Mouse (Mus musculus) embryonic facial prominence, embryonic 10.5 days (tissue): ENCODE data around the gene Arid1b. TPM values are rescaled to one million over a fixed set of nuclear protein-coding genes. Genes with fewer than 3 reads are reported as not detected.

Experiments used
- DNase-seq: peaks from one replicate; pipeline ENCODE4 v3.0.0-alpha.2; 2017; ENCODE audit warnings: low spot score
- H3K27ac ChIP-seq: fragments of 300-500 bp; sonication (generic); replicated peaks from 2 replicates; pipeline ENCODE4 v1.5.1; 2016; ENCODE audit warnings: mild to moderate bottlenecking
- H3K27me3 ChIP-seq: fragments of 300-500 bp; sonication (generic); replicated peaks from 2 replicates; pipeline ENCODE4 v1.6.1; 2016; ENCODE audit warnings: low read depth, mild to moderate bottlenecking; ENCODE audit not compliant: poor library complexity, severe bottlenecking
- H3K36me3 ChIP-seq: fragments of 300-500 bp; sonication (generic); replicated peaks from 2 replicates; pipeline ENCODE4 v1.6.1; 2016; ENCODE audit warnings: mild to moderate bottlenecking, moderate library complexity
- H3K4me1 ChIP-seq: fragments of 300-500 bp; sonication (generic); 2 replicates; pipeline ENCODE4 v1.6.1; 2016
- H3K4me3 ChIP-seq: fragments of 300-500 bp; sonication (generic); 2 replicates; pipeline ENCODE4 v1.5.1; 2016; ENCODE audit warnings: mild to moderate bottlenecking, moderate library complexity
- H3K9me3 ChIP-seq: fragments of 300-500 bp; sonication (generic); 2 replicates; pipeline ENCODE4 v1.6.1; 2016; ENCODE audit warnings: mild to moderate bottlenecking
- WGBS: fragments of 180-500 bp; shearing (Covaris S2); methylation state at CpG from one replicate; pipeline ENCODE4 v1.1.7; 2016; 5-methylcytosine and 5-hydroxymethylcytosine counted together
- polyA plus RNA-seq: library from polyadenylated mRNA; unstranded; fragments of >200 nt; fragmentation: Nextera tagmentation; extraction: Ambion mirVana; gene quantifications from 2 replicates; pipeline ENCODE4 v1.2.1, GENCODE M21; 2016

Arid1b gene
- polyA plus RNA-seq, 1 experiment from 2014 or later = 12.4 TPM

DNA sequence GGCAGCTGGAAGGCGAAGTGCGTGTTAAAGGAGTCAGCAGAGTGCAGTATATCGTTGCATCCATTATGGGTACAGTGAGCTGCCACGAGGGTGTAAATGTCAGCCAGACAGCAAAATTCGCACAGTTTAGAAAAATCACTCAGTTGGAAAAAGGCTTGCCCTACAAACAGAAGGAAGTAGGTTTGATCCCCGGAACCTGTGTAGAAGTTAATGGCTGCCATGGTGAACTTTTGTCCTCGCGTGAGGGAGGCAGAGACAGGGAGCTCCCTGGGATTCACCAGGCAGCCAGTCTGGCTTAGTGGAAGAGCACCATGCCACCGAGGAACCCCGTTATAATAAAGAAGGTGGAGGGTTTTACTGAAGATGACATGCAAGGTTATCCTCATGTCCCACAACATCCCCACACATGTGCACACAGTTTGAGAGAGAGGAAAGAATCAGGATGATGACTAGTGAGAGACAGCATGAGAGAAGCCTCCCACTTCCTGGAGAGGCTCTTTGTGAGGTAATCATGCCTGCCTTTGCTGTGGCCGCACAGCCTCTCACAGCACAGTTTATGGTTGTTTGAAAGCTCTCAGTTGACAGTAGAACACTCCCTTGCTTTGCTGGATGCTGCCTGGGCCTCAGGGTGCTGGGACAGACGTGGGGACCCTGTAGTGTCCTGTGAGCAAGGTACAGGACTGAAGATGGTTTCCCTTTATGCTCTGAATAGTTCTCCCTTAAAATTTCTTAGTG, 15.6 kb downstream of the Arid1b start:
- Histone ChIP-seq H3K4me1 (peaks cover 89% of the 10 kb centered on the region), H3K27ac (no peak overlapping the region), H3K9me3 (no peaks in the 10 kb centered on the region; the same call in 1 of the 2 replicates), H3K4me3 (no peak overlapping the region), H3K27me3 (no peaks in the 10 kb centered on the region), H3K36me3 (peaks cover 7% of the 10 kb centered on the region; the same call in 1 of the 2 replicates)
- WGBS = 82% methylated on average over 12 of the region's 12 CpGs
- DNase-seq = no peak

DNA sequence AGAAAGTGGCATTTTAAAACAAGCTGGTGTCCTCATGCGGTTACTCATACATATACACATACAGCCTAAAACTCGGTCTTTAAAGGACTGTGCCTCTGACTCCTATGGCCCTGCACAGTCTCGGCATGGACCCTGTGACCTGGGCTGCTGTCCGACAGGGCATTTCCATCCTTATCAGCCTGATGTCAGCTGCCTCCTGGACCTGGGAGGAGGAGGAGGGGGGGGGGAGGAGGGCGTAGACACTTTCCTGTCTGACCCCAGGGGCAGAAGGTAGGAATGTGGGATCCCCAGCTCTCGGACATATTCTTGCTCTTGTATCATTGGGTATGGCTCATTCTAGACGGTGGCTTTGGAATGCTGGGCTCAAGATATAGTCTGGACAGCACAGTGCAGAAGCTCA, 16.6 kb downstream of the Arid1b start:
- WGBS = 69% methylated on average over 7 of the region's 7 CpGs
- Histone ChIP-seq H3K4me1 (peaks cover 78% of the 10 kb centered on the region), H3K4me3 (no peak overlapping the region), H3K36me3 (peaks cover 14% of the 10 kb centered on the region; the same call in 1 of the 2 replicates), H3K27ac (no peak overlapping the region), H3K9me3 (no peaks in the 10 kb centered on the region; the same call in 1 of the 2 replicates), H3K27me3 (no peaks in the 10 kb centered on the region)
- DNase-seq = no peak

DNA sequence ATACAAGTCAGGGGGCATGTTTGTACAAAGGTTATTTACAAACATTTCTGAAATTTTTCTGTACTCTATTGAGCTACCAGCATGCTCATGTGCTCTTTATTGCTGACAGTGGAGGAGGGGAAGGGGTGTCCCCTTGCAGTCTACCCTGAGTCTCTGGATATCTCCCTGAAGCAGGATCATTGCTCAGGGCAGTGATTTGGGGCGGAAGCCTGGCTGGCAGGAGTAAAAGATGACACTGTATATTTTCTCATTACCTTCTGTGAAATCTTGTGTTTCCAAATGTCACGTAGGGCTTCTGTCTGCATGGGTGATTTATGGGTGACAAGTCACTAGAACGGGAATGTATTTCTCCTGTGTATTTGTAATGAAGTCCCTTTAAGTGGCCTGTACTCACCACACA, 18.0 kb downstream of the Arid1b start:
- H3K4me3 ChIP-seq = no peak overlapping the region
- H3K9me3 ChIP-seq = no peaks in the 10 kb centered on the region; the same call in 1 of the 2 replicates
- no peak for DNase-seq
- H3K4me1 ChIP-seq = peaks cover 72% of the 10 kb centered on the region
- no peak overlapping the region for H3K27ac ChIP-seq
- peaks cover 16% of the 10 kb centered on the region; the same call in 1 of the 2 replicates for H3K36me3 ChIP-seq
- H3K27me3 ChIP-seq = no peaks in the 10 kb centered on the region
- 87% methylated on average over 3 of the region's 3 CpGs for WGBS

DNA sequence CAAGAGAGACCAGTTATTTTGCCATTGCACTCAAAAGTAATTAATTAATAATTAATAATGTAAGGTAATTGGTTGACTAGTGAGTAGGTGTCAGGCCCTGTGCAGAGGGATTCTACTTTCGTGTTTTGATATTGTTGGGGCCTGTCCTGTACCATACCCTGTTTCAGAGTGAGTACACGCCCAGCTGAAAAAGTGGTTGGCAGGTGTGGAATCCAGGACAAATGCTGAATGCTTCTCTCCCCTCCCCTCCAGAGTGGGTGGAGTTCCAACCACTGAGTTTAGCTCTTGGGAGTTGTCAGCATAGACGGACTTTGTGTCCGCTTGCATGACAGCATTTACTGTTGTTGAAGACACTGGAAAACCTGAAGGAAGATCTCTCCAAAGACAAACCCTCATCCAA, 18.4 kb downstream of the Arid1b start:
- no peaks in the 10 kb centered on the region for H3K27me3 ChIP-seq
- H3K4me3 ChIP-seq = no peak overlapping the region
- H3K9me3 ChIP-seq = no peaks in the 10 kb centered on the region; the same call in 1 of the 2 replicates
- H3K27ac ChIP-seq = no peak overlapping the region
- DNase-seq = no peak
- H3K36me3 ChIP-seq = peaks cover 16% of the 10 kb centered on the region; the same call in 1 of the 2 replicates
- 78% methylated on average over 4 of the region's 4 CpGs for WGBS
- peaks cover 67% of the 10 kb centered on the region for H3K4me1 ChIP-seq

DNA sequence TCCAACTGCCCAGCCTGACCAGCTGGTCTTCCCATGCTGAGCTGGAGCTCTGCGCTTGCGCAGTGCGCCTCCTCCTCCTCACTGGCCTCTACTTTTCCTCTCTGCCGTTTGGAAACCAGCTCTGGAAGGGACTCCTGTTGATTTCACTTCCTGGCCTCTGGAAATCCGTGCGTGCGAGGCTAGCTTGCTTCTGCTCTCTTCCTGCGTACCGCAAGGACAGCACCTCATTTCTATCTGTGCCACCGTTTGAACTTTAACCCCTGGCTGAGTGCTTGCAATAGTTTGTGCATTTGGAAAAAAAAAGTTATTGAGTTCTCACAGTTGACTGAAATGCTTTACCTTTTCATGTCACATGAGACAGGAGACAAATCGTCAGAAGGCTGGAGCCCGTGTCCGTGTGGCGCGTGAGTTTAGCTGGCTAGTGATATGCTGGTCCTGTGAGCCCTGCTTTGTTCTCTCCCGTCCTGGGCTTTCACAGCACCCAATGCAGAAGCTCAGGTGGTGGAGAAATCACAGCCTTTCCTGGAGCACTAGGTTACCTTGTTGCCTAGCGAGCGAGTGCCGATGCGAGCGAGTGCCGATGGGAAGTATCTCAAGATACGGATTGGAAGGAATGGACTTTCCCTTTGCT, 20.3 kb downstream of the Arid1b start:
- Histone ChIP-seq H3K4me1 (peaks cover 50% of the 10 kb centered on the region), H3K4me3 (no peak overlapping the region), H3K27ac (no peak overlapping the region), H3K9me3 (no peaks in the 10 kb centered on the region; the same call in 1 of the 2 replicates), H3K36me3 (peaks cover 27% of the 10 kb centered on the region), H3K27me3 (no peaks in the 10 kb centered on the region)
- WGBS = 79% methylated on average over 23 of the region's 23 CpGs
- DNase-seq = no peak

DNA sequence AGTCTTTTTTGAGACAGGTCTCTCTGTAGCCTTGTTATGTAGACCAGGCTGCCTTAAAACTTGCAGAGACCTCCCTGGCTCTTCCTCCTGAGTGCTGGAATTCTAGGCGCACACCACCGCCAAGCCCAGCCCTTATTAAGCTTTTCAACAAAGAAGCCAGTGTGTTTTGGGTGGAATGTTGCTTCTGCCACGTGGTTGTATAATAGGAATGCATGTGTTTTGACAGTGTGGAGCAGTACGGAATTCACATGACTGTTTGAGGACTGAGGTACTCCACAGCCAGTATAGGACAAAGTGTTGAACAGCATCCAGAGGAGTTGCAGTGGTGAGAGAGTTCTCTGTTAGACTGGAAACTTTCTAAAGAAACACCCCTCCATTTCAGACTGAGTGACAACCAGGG, 22.3 kb downstream of the Arid1b start:
- peaks cover 50% of the 10 kb centered on the region for H3K4me1 ChIP-seq
- no peak overlapping the region for H3K27ac ChIP-seq
- DNase-seq = no peak
- 49% methylated on average over 4 of the region's 4 CpGs for WGBS
- H3K9me3 ChIP-seq = no peaks in the 10 kb centered on the region; the same call in 1 of the 2 replicates
- no peak overlapping the region for H3K4me3 ChIP-seq
- no peaks in the 10 kb centered on the region for H3K27me3 ChIP-seq
- peaks cover 31% of the 10 kb centered on the region for H3K36me3 ChIP-seq

DNA sequence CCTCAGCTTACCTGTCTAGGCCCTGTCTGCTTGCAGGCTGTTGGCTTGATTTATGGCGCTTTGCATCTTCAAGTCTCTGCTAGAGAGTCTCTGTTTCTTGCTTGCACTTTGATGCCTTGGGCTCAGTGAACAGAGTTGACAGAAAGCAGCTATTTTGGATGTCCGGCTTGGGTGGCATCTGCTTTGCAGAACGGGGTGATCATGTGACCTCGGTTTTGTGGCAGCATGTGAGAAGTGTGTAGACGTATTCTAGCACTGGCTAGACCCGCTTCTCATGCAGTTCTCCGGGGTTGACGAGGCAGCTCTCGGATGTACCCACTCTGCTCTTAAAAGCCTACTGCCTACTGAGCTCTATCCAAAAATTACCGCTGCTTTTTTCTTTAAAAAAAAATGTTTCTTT, 22.9 kb downstream of the Arid1b start:
- DNase-seq = no peak
- peaks cover 31% of the 10 kb centered on the region for H3K36me3 ChIP-seq
- WGBS = 91% methylated on average over 10 of the region's 10 CpGs
- no peaks in the 10 kb centered on the region for H3K27me3 ChIP-seq
- peaks cover 52% of the 10 kb centered on the region for H3K4me1 ChIP-seq
- no peak overlapping the region for H3K4me3 ChIP-seq
- H3K27ac ChIP-seq = no peak overlapping the region
- no peaks in the 10 kb centered on the region; the same call in 1 of the 2 replicates for H3K9me3 ChIP-seq

DNA sequence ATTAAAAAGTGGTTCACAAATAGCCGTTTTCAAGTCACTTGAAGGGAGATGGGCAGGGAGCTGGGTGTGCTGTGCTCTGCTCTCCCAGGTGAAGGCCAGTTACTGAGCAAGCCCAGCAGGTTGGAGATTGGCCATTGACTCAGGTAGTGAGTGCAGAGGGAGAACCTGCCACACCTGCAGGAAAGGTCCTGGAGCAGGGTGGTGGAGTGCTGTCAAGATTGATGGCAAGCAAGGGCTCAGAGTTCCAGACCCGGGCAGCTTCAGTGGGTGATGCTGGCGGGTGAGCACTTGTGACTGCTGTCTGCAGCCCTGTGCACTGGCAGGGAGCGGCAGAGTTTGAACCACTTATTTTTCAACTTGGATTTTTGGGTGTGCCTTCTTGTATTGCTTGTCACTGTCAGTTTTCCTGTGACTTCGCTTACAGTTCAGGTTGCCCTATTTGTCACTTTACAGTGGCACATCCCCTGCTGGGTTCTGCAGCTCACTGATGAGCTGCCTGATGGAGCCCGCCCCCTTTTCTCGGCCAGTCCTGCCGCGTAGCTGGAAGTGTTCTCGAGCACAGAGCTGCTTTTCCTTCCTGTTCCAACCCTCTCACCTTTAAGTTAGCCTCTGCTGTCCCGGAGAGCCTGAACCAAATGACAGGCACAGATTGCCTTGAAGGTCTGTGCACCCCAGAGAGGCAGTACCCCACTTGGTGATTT, 27.3 kb downstream of the Arid1b start:
- Histone ChIP-seq H3K36me3 (peaks cover 15% of the 10 kb centered on the region), H3K9me3 (no peaks in the 10 kb centered on the region), H3K27ac (no peak overlapping the region), H3K4me1 (peaks cover 43% of the 10 kb centered on the region), H3K27me3 (no peaks in the 10 kb centered on the region), H3K4me3 (no peak overlapping the region)
- DNase-seq = no peak
- WGBS = 40% methylated on average over 11 of the region's 11 CpGs

DNA sequence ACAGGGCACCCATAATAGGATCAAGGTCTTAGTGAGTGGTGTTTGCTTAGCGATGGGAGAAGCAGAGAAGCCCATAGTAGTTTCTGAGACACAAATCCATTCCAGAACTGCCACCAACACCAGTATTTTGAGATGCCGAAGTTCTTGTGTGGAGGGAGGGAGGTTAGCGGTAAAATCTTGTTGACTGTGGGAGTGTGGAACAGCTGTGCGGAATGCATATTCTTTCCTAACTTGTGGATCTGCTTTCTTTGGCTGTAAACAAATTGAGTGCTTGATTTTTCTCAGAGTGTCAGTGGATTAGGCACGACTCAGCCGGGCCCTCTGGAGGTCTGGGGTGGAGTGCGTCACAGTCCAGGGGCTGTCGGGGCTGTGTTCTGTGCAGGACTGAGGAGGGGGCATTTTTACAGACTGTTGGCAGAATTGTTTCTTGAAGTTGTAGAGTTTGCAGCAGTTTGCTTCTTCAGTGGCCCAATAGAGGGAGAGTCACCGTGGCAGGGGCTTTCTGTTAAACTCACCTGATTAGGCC, 27.9 kb downstream of the Arid1b start:
- Histone ChIP-seq H3K36me3 (peaks cover 15% of the 10 kb centered on the region), H3K27ac (no peak overlapping the region), H3K9me3 (no peaks in the 10 kb centered on the region), H3K4me1 (peaks cover 39% of the 10 kb centered on the region), H3K4me3 (no peak overlapping the region), H3K27me3 (no peaks in the 10 kb centered on the region)
- WGBS = 73% methylated on average over 9 of the region's 9 CpGs
- no peak for DNase-seq

DNA sequence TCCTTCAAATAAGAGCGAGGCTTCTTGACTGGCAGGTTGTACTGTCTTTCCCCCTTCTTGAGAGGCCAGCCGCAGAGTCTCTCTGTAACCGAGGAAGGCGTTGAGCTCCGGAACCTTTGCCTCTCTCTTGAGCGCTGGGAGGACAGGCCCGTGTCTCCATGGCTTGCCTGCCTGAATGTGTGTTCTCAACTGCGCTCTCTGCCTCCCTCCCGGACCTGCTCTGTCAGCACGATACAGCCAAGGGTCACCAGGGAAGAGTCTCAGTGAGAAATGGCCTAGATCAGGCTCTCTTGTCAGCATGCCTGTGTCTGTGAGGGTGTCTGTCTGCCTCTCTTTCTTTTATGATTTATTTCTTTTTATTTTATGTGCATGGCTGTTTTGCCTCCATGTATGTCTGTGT, 29.6 kb downstream of the Arid1b start:
- WGBS = 81% methylated on average over 10 of the region's 10 CpGs
- DNase-seq = no peak

DNA sequence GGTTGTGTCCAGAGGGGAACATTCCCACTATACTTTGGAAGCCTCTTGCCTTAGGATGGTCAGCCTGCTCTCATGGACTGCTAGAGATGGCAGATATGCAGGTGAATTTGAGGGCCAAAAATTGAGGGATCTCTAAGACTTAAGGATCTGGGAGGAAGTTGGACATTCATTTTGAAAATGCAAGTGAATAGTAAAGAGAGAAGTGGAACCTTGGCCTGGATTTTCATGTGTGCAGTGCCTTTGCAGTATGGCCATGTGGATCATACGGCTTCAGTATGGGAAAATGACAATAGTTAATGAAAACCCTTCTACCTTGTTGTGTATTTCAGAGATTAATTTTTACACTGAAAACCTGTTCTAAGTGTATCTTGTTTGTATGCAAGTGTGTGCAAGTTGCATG, 31.3 kb downstream of the Arid1b start:
- no peaks in the 10 kb centered on the region for H3K36me3 ChIP-seq
- no peak overlapping the region for H3K4me3 ChIP-seq
- H3K9me3 ChIP-seq = no peaks in the 10 kb centered on the region
- no peak for DNase-seq
- WGBS = 96% methylated on average over 1 of the region's 1 CpGs
- no peaks in the 10 kb centered on the region for H3K27me3 ChIP-seq
- H3K27ac ChIP-seq = no peak overlapping the region
- peaks cover 39% of the 10 kb centered on the region for H3K4me1 ChIP-seq

More for the DNA sequence above, 29.6 kb downstream of the Arid1b start:
- Histone ChIP-seq H3K27ac (no peak overlapping the region), H3K36me3 (peaks cover 11% of the 10 kb centered on the region), H3K9me3 (no peaks in the 10 kb centered on the region), H3K27me3 (no peaks in the 10 kb centered on the region), H3K4me1 (peaks cover 39% of the 10 kb centered on the region), H3K4me3 (no peak overlapping the region)

DNA sequence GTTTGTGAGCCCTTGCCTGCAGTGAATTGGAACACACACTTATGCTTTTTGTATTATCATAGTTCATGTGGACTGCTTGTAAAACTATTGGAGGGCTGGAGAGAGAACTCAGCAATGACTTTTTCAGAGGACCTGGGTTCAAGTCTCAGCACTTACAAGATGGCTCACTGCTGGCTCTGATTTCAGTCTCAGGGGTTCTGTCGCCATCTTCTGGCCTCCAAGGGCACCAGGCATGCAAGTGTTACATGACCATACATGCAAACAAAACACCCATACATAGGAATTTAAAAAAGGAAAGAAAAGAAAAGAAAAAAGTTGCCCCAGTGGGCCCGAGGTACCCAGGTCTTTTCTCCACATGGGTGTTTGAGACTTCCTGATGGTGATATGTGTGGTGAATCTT, 32.4 kb downstream of the Arid1b start:
- DNase-seq = no peak
- Histone ChIP-seq H3K4me3 (no peak overlapping the region), H3K27ac (no peak overlapping the region), H3K36me3 (no peaks in the 10 kb centered on the region), H3K9me3 (no peaks in the 10 kb centered on the region), H3K27me3 (no peaks in the 10 kb centered on the region), H3K4me1 (peaks cover 27% of the 10 kb centered on the region)
- 63% methylated on average over 2 of the region's 2 CpGs for WGBS
